Mouse (Mus musculus) cerebellum, adult 2 months (tissue): ENCODE measurements at regions not wholly inside any gene's neighbourhood (a gene's known extent, or its start where the extent isn't known, plus 50 kb on each side); places are given as distances from the start of the nearest gene placed in this dataset.

Experiments used
- CTCF ChIP-seq: fragments of 200-500 bp; IDR thresholded peaks from 2 replicates; pipeline ENCODE4 v1.5.1; 2011; ENCODE audit warnings: low read depth, mild to moderate bottlenecking, control low read depth, low read length, moderate library complexity, borderline replicate concordance; ENCODE audit not compliant: insufficient read depth
- POLR2A ChIP-seq: fragments of 200-500 bp; IDR thresholded peaks from 2 replicates; pipeline ENCODE4 v1.6.1; 2011; ENCODE audit warnings: low read length, control low read depth, borderline replicate concordance; ENCODE audit not compliant: insufficient read depth

DNA sequence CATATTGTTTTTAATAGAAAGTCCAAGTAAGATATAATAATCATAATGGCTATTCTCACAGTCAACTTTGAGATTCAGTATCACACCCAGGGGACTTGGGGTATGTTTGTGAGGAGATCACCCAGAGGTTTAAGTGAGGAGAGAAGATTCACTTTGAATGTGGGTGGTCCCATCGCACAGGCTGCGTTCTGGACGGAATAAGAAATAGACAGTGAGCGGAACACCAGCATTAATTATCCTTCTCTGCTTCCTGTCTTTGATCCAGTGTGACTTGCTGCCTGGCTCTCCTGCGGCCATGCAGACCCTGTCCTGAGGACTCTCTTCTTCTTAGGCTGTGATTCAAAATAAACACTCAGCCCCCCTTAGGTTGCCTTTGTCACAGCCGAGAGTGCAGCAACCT lies 60.6 kb upstream of the Kras start:
- TF ChIP-seq POLR2A: no peak
- TF ChIP-seq CTCF: no peak
